Mouse (Mus musculus): ENCODE results near the gene H2afx. TPM values are rescaled to one million over a fixed set of nuclear protein-coding genes. Genes with fewer than 3 reads are reported as not detected.

Gene H2afx
- total and polyA plus RNA-seq, 3 experiments: 89.6 to 828 TPM; not detected in 1

DNA sequence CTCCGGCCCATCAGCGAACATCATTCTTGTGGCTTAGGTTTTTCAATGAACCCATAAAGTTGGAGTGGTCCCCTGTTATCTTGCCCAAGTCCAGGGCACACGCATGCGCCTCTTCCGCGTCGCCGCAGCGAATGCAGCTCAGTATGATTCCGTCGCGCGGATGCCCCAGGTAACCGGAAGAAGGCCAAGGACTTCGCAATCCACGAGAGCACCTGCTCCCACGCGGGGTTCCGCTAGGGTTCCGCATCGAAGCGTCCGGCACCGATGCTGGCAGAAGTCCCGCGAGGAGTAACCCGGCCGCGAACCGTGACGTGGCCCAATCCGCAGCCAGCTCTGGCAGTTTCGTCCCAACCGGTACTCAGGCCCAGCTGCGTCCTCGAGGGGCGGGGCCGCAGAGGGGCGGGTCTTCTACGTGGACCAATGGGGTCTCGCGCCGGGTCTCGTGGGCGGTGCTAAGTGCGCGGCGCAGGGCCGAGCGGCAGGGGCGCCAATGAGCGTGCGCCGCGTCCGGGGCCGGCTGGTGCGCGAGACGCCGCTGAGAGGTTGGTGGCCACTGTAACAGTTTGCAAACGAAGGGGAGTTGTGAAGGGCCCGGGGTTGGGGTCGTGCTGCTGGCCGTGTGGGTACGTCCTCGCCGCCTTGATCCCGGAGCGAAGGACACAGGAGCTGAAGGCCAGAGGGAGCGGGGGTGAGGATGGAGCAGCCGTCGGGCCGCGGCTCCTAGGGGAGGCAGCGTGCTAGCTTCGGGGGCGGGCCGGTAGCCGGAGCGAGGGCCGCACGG is 44.8 kb downstream of the H2afx start, which contains the start of gene Hyou1 (continued):
- no peak for TF ChIP-seq SMC3 (IDR thresholded peaks at IDR 0.05; ENCODE audit: low read depth, low read length)
- TF ChIP-seq MAZ (IDR thresholded peaks at IDR 0.05; ENCODE audit: low read depth, low read length): no peak; the same call in 1 of the 2 replicates
- no peak for TF ChIP-seq POLR2AphosphoS5 (IDR thresholded peaks at IDR 0.05; ENCODE audit: borderline replicate concordance, low read depth, low read length)
- peak; percentile 94 for TF ChIP-seq MAX (IDR thresholded peaks at IDR 0.05; ENCODE audit: low read length)

DNA sequence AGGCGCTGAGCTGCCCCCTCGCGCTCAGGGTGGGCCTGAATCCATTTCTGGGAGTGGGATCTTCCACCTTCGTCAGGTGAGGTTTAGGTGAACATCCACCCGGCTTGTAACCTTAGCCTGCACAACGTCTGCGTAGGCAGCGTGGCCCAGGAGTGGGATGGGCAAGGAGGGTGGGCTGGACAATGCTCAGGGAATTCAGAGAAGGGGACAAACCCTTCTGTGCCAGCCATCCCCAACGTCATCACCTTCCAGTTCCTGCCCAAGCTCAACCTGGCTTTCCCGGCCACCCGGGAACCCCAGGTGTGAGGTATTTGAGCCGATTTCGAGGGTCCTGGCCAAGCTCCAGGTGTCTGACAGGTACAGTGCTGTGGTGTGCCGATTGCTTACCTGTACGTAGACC is 45.4 kb downstream of the H2afx start:
- H3K27ac ChIP-seq (ENCODE audit: control insufficient read depth, low read depth, low read length): peak overlapping the region; percentile 58
- peaks cover 9 to 10% of the 10 kb centered on the region in 2 experiments for H3K36me3 ChIP-seq (ENCODE audit: control insufficient read depth in 1 of 2, insufficient read depth in 2 of 2, low read length in 2 of 2)
- H3K79me2 ChIP-seq (ENCODE audit: control insufficient read depth, insufficient read depth, low read length, poor library complexity): peaks cover 26% of the 10 kb centered on the region
- peaks cover 0 to 9% of the 10 kb centered on the region in 2 experiments; a peak in 3 of 4 replicates for H3K4me1 ChIP-seq (ENCODE audit: control insufficient read depth in 1 of 2, insufficient read depth in 2 of 2, low read length in 2 of 2)
- TF ChIP-seq TAL1 (IDR thresholded peaks at IDR 0.05; ENCODE audit: low read length): no peak
- TF ChIP-seq SIN3A (IDR thresholded peaks at IDR 0.05; ENCODE audit: low read length): peak; percentile 8; the same call in 1 of the 2 replicates
- DNase-seq (ENCODE audit: low read depth, low spot score): no peak
- H3K4me3 ChIP-seq (ENCODE audit: control insufficient read depth in 1 of 2, insufficient read depth in 1 of 2, low read depth in 2 of 2, low read length in 2 of 2): peak overlapping the region; percentile 81 to 96
- H3K9me3 ChIP-seq (replicated peaks; ENCODE audit: insufficient read depth, low read length): no peaks in the 10 kb centered on the region
- peak overlapping the region; percentile 94 for H3K9ac ChIP-seq (ENCODE audit: control insufficient read depth, low read depth, low read length, poor library complexity, severe bottlenecking)
- no peaks in the 10 kb centered on the region for H3K27me3 ChIP-seq (ENCODE audit: control insufficient read depth in 1 of 2, insufficient read depth in 2 of 2, low read length in 2 of 2)

DNA sequence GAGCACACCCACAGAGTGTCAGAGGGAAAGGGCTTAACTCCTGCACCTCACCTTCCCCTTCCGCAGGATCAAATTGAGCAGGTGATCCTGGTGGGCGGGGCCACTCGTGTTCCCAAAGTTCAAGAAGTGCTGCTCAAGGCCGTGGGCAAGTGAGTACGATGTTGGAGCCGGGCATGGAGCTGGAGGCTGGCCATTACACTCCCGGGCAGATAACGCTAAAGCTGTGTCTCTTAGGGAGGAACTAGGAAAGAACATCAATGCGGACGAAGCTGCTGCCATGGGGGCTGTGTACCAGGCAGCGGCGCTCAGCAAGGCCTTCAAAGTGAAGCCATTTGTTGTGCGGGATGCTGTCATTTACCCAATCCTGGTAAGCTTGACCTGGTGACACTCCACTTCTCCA is 50.1 kb downstream of the H2afx start:
- Histone ChIP-seq H3K4me3 (ENCODE audit: control insufficient read depth in 1 of 2, insufficient read depth in 1 of 2, low read depth in 2 of 2, low read length in 2 of 2) (no peak overlapping the region), H3K9me3 (replicated peaks; ENCODE audit: insufficient read depth, low read length) (no peaks in the 10 kb centered on the region), H3K79me2 (ENCODE audit: control insufficient read depth, insufficient read depth, low read length, poor library complexity) (peaks cover 20% of the 10 kb centered on the region), H3K27me3 (ENCODE audit: control insufficient read depth in 1 of 2, insufficient read depth in 2 of 2, low read length in 2 of 2) (no peaks in the 10 kb centered on the region), H3K9ac (ENCODE audit: control insufficient read depth, low read depth, low read length, poor library complexity, severe bottlenecking) (no peak overlapping the region), H3K4me1 (ENCODE audit: control insufficient read depth in 1 of 2, insufficient read depth in 2 of 2, low read length in 2 of 2) (peaks cover 0 to 5% of the 10 kb centered on the region in 2 experiments; a peak in 3 of 4 replicates), H3K36me3 (ENCODE audit: control insufficient read depth in 1 of 2, insufficient read depth in 2 of 2, low read length in 2 of 2) (peaks cover 6 to 19% of the 10 kb centered on the region in 2 experiments), H3K27ac (ENCODE audit: control insufficient read depth, low read depth, low read length) (no peak overlapping the region)
- DNase-seq (ENCODE audit: low read depth, low spot score): no peak
- TF ChIP-seq CHD2 (IDR thresholded peaks at IDR 0.05; ENCODE audit: low read length): no peak
- no peak for TF ChIP-seq MAFK (IDR thresholded peaks at IDR 0.05; ENCODE audit: borderline replicate concordance, low read depth, low read length)
- TF ChIP-seq MYC (IDR thresholded peaks at IDR 0.05; ENCODE audit: low read depth, low read length): no peak
- no peak for TF ChIP-seq RCOR1 (IDR thresholded peaks at IDR 0.05; ENCODE audit: low read depth, low read length)
- no peak for TF ChIP-seq TCF12 (IDR thresholded peaks at IDR 0.05; ENCODE audit: low read depth, low read length)
- TF ChIP-seq POLR2A (IDR thresholded peaks at IDR 0.05; ENCODE audit: control insufficient read depth in 1 of 2, insufficient read depth in 1 of 2, low read depth in 1 of 2, low read length in 2 of 2, poor library complexity in 1 of 2): no peak

Other genes with a start within 250 kb of the H2afx start
- not detected in 2 replicates for gene Mfrp, start 233.0 kb upstream of the H2afx start, total RNA-seq (2012; rRNA removed)
- under 1 TPM in 1 of 2 experiments, not detected in 1; 0.10 TPM for gene Mfrp, start 233.0 kb upstream of the H2afx start, polyA plus RNA-seq (2012; ENCODE audit: insufficient read depth in 1 of 2, insufficient read length in 2 of 2, low read depth in 1 of 2, low replicate concordance in 2 of 2, missing spikeins in 1 of 2)
- gene C1qtnf5, start 227.4 kb upstream of the H2afx start, total RNA-seq (2012; rRNA removed): 0.19 TPM in 1 of 2 replicates, not detected in the other
- gene C1qtnf5, start 227.4 kb upstream of the H2afx start, polyA plus RNA-seq (2012; ENCODE audit: insufficient read depth in 1 of 2, insufficient read length in 2 of 2, low read depth in 1 of 2, low replicate concordance in 2 of 2, missing spikeins in 1 of 2): under 1 TPM in 1 of 2 experiments, not detected in 1; 0.13 TPM
- not detected in 2 replicates for gene Gm49380, start 221.2 kb upstream of the H2afx start, total RNA-seq (2012; rRNA removed)
- under 1 TPM in 1 of 2 experiments, not detected in 1; 0.24 TPM for gene Gm49380, start 221.2 kb upstream of the H2afx start, polyA plus RNA-seq (2012; ENCODE audit: insufficient read depth in 1 of 2, insufficient read length in 2 of 2, low read depth in 1 of 2, low replicate concordance in 2 of 2, missing spikeins in 1 of 2)
- 13.3 and 14.0 TPM in 2 replicates for gene Rnf26, start 221.2 kb upstream of the H2afx start, total RNA-seq (2012; rRNA removed)
- 10 to 100 TPM in 1 of 2 experiments, not detected in 1; 55.1 TPM for gene Rnf26, start 221.2 kb upstream of the H2afx start, polyA plus RNA-seq (2012; ENCODE audit: insufficient read depth in 1 of 2, insufficient read length in 2 of 2, low read depth in 1 of 2, low replicate concordance in 2 of 2, missing spikeins in 1 of 2)
- 0.10 and 0.15 TPM in 2 replicates for gene Mcam, start 200.2 kb upstream of the H2afx start, total RNA-seq (2012; rRNA removed)
- under 1 TPM in 1 of 2 experiments, not detected in 1; 0.88 TPM for gene Mcam, start 200.2 kb upstream of the H2afx start, polyA plus RNA-seq (2012; ENCODE audit: insufficient read depth in 1 of 2, insufficient read length in 2 of 2, low read depth in 1 of 2, low replicate concordance in 2 of 2, missing spikeins in 1 of 2)
- gene Cbl, start 100.6 kb upstream of the H2afx start, total RNA-seq (2012; rRNA removed): 9.1 and 14.9 TPM in 2 replicates
- gene Cbl, start 100.6 kb upstream of the H2afx start, polyA plus RNA-seq (2012; ENCODE audit: insufficient read depth in 1 of 2, insufficient read length in 2 of 2, low read depth in 1 of 2, low replicate concordance in 2 of 2, missing spikeins in 1 of 2): 10 to 100 TPM; 36.8 to 41.1 TPM
- not detected in 2 replicates for gene Ccdc153, start 94.0 kb upstream of the H2afx start, total RNA-seq (2012; rRNA removed)
- gene Ccdc153, start 94.0 kb upstream of the H2afx start, polyA plus RNA-seq (2012; ENCODE audit: insufficient read depth in 1 of 2, insufficient read length in 2 of 2, low read depth in 1 of 2, low replicate concordance in 2 of 2, missing spikeins in 1 of 2): not detected
- gene Pdzd3, start 83.2 kb upstream of the H2afx start, total RNA-seq (2012; rRNA removed): not detected in 2 replicates
- under 1 TPM in 1 of 2 experiments, not detected in 1; 0.06 TPM for gene Pdzd3, start 83.2 kb upstream of the H2afx start, polyA plus RNA-seq (2012; ENCODE audit: insufficient read depth in 1 of 2, insufficient read length in 2 of 2, low read depth in 1 of 2, low replicate concordance in 2 of 2, missing spikeins in 1 of 2)
- gene Nlrx1, start 66.1 kb upstream of the H2afx start, total RNA-seq (2012; rRNA removed): 1.2 and 1.5 TPM in 2 replicates
- gene Nlrx1, start 66.1 kb upstream of the H2afx start, polyA plus RNA-seq (2012; ENCODE audit: insufficient read depth in 1 of 2, insufficient read length in 2 of 2, low read depth in 1 of 2, low replicate concordance in 2 of 2, missing spikeins in 1 of 2): 1 to 10 TPM in 1 of 2 experiments, not detected in 1; 7.0 TPM
- gene Abcg4, start 46.1 kb upstream of the H2afx start, total RNA-seq (2012; rRNA removed): 2.5 and 4.1 TPM in 2 replicates
- gene Abcg4, start 46.1 kb upstream of the H2afx start, polyA plus RNA-seq (2012; ENCODE audit: insufficient read depth in 1 of 2, insufficient read length in 2 of 2, low read depth in 1 of 2, low replicate concordance in 2 of 2, missing spikeins in 1 of 2): 10 to 100 TPM in 1 of 2 experiments, not detected in 1; 17.1 TPM
- 14.3 and 16.4 TPM in 2 replicates for gene Hinfp, start 29.0 kb upstream of the H2afx start, total RNA-seq (2012; rRNA removed)
- 10 to 100 TPM in 1 of 2 experiments, not detected in 1; 31.3 TPM for gene Hinfp, start 29.0 kb upstream of the H2afx start, polyA plus RNA-seq (2012; ENCODE audit: insufficient read depth in 1 of 2, insufficient read length in 2 of 2, low read depth in 1 of 2, low replicate concordance in 2 of 2, missing spikeins in 1 of 2)
- gene C2cd2l, start 14.4 kb upstream of the H2afx start, total RNA-seq (2012; rRNA removed): 4.3 and 4.7 TPM in 2 replicates
- 10 to 100 TPM in 1 of 2 experiments, not detected in 1; 10.9 TPM for gene C2cd2l, start 14.4 kb upstream of the H2afx start, polyA plus RNA-seq (2012; ENCODE audit: insufficient read depth in 1 of 2, insufficient read length in 2 of 2, low read depth in 1 of 2, low replicate concordance in 2 of 2, missing spikeins in 1 of 2)
- 12.7 and 14.9 TPM in 2 replicates for gene Dpagt1, start 8.7 kb upstream of the H2afx start, total RNA-seq (2012; rRNA removed)
- gene Dpagt1, start 8.7 kb upstream of the H2afx start, polyA plus RNA-seq (2012; ENCODE audit: insufficient read depth in 1 of 2, insufficient read length in 2 of 2, low read depth in 1 of 2, low replicate concordance in 2 of 2, missing spikeins in 1 of 2): 10 to 100 TPM in 1 of 2 experiments, not detected in 1; 43.5 TPM
- 110 and 145 TPM in 2 replicates for gene Hmbs, start 9.5 kb downstream of the H2afx start, total RNA-seq (2012; rRNA removed)
- 100 to 1,000 TPM in 1 of 2 experiments, not detected in 1; 138 TPM for gene Hmbs, start 9.5 kb downstream of the H2afx start, polyA plus RNA-seq (2012; ENCODE audit: insufficient read depth in 1 of 2, insufficient read length in 2 of 2, low read depth in 1 of 2, low replicate concordance in 2 of 2, missing spikeins in 1 of 2)
- gene Vps11, start 27.0 kb downstream of the H2afx start, total RNA-seq (2012; rRNA removed): 18.4 and 18.6 TPM in 2 replicates
- 10 to 100 TPM in 1 of 2 experiments, not detected in 1; 27.1 TPM for gene Vps11, start 27.0 kb downstream of the H2afx start, polyA plus RNA-seq (2012; ENCODE audit: insufficient read depth in 1 of 2, insufficient read length in 2 of 2, low read depth in 1 of 2, low replicate concordance in 2 of 2, missing spikeins in 1 of 2)
- 137 and 186 TPM in 2 replicates for gene Hyou1, start 44.8 kb downstream of the H2afx start, total RNA-seq (2012; rRNA removed)
- gene Hyou1, start 44.8 kb downstream of the H2afx start, polyA plus RNA-seq (2012; ENCODE audit: insufficient read depth in 1 of 2, insufficient read length in 2 of 2, low read depth in 1 of 2, low replicate concordance in 2 of 2, missing spikeins in 1 of 2): 100 to 1,000 TPM in 1 of 2 experiments, not detected in 1; 160 TPM
- gene Slc37a4, start 62.2 kb downstream of the H2afx start, total RNA-seq (2012; rRNA removed): 29.0 and 31.9 TPM in 2 replicates
- gene Slc37a4, start 62.2 kb downstream of the H2afx start, polyA plus RNA-seq (2012; ENCODE audit: insufficient read depth in 1 of 2, insufficient read length in 2 of 2, low read depth in 1 of 2, low replicate concordance in 2 of 2, missing spikeins in 1 of 2): 10 to 100 TPM in 1 of 2 experiments, not detected in 1; 35.3 TPM
- 2,496 and 2,743 TPM in 2 replicates for gene Rps25, start 72.4 kb downstream of the H2afx start, total RNA-seq (2012; rRNA removed)
- gene Rps25, start 72.4 kb downstream of the H2afx start, polyA plus RNA-seq (2012; ENCODE audit: insufficient read depth in 1 of 2, insufficient read length in 2 of 2, low read depth in 1 of 2, low replicate concordance in 2 of 2, missing spikeins in 1 of 2): 1,000 to 10,000 TPM in 1 of 2 experiments, not detected in 1; 3,114 TPM
- gene Trappc4, start 72.9 kb downstream of the H2afx start, total RNA-seq (2012; rRNA removed): 121 and 140 TPM in 2 replicates
- gene Trappc4, start 72.9 kb downstream of the H2afx start, polyA plus RNA-seq (2012; ENCODE audit: insufficient read depth in 1 of 2, insufficient read length in 2 of 2, low read depth in 1 of 2, low replicate concordance in 2 of 2, missing spikeins in 1 of 2): 100 to 1,000 TPM in 1 of 2 experiments, not detected in 1; 129 TPM
- gene Ccdc84, start 83.9 kb downstream of the H2afx start, total RNA-seq (2012; rRNA removed): 13.2 and 18.7 TPM in 2 replicates
- gene Ccdc84, start 83.9 kb downstream of the H2afx start, polyA plus RNA-seq (2012; ENCODE audit: insufficient read depth in 1 of 2, insufficient read length in 2 of 2, low read depth in 1 of 2, low replicate concordance in 2 of 2, missing spikeins in 1 of 2): 10 to 100 TPM in 1 of 2 experiments, not detected in 1; 18.0 TPM
- 0.08 TPM in 1 of 2 replicates, not detected in the other for gene Foxr1, start 106.4 kb downstream of the H2afx start, total RNA-seq (2012; rRNA removed)
- gene Foxr1, start 106.4 kb downstream of the H2afx start, polyA plus RNA-seq (2012; ENCODE audit: insufficient read depth in 1 of 2, insufficient read length in 2 of 2, low read depth in 1 of 2, low replicate concordance in 2 of 2, missing spikeins in 1 of 2): under 1 TPM in 1 of 2 experiments, not detected in 1; 0.07 TPM
- gene Upk2, start 120.3 kb downstream of the H2afx start, total RNA-seq (2012; rRNA removed): not detected in 2 replicates
- not detected for gene Upk2, start 120.3 kb downstream of the H2afx start, polyA plus RNA-seq (2012; ENCODE audit: insufficient read depth in 1 of 2, insufficient read length in 2 of 2, low read depth in 1 of 2, low replicate concordance in 2 of 2, missing spikeins in 1 of 2)
- gene Bcl9l, start 148.1 kb downstream of the H2afx start, total RNA-seq (2012; rRNA removed): 0.58 and 0.78 TPM in 2 replicates
- 1 to 10 TPM in 1 of 2 experiments, not detected in 1; 5.1 TPM for gene Bcl9l, start 148.1 kb downstream of the H2afx start, polyA plus RNA-seq (2012; ENCODE audit: insufficient read depth in 1 of 2, insufficient read length in 2 of 2, low read depth in 1 of 2, low replicate concordance in 2 of 2, missing spikeins in 1 of 2)
- gene Cxcr5, start 227.2 kb downstream of the H2afx start, total RNA-seq (2012; rRNA removed): not detected in 2 replicates
- gene Cxcr5, start 227.2 kb downstream of the H2afx start, polyA plus RNA-seq (2012; ENCODE audit: insufficient read depth in 1 of 2, insufficient read length in 2 of 2, low read depth in 1 of 2, low replicate concordance in 2 of 2, missing spikeins in 1 of 2): under 1 TPM in 1 of 2 experiments, not detected in 1; 0.18 TPM

Measured in MEL (cell line).